Mouse (Mus musculus) bone marrow macrophage, adult 2 months (primary cell): ENCODE measurements around the gene Ap4s1.

Experiments used
- CTCF ChIP-seq: IDR thresholded peaks from 2 replicates; pipeline ENCODE4 v1.5.1; 2012; ENCODE audit warnings: low read depth, mild to moderate bottlenecking, low read length, moderate library complexity
- POLR2A ChIP-seq: IDR thresholded peaks from 2 replicates; pipeline ENCODE4 v1.6.1; 2012; ENCODE audit warnings: mild to moderate bottlenecking, low read depth, low read length, borderline replicate concordance

GRCm38 (mm10) chr12:51729827-51730226 lies 39.0 kb downstream of the Ap4s1 start:
- TF ChIP-seq POLR2A (no peak), CTCF (no peak)
